In the genomic region with DNA sequence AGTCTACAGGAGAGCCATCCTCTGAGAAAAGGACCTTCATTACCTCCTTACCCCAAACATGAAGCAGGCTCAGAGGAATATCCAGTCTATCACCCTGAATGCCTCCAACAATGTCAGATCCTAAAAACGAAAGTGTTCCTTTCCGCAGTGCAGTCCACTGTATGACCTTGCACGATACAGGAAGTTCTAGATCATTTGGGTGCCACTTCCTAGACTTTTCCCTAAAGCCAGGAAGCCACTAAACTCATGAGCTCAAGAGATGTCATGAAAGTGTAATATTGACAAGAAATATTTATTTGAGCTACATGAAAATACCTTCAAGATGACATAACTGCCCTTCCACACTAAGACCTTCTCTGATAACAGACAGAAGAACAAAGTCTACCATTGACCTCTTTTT, we compare ENCODE assay signal across 31 mouse cellular contexts. TPM values are rescaled to one million over a fixed set of nuclear protein-coding genes. Genes with fewer than 3 reads are reported as not detected.
DNase-seq lines count a peak whose midpoint lies in the region; ATAC-seq and TF ChIP-seq lines count a peak whose summit lies in the region.
"Had no signal": no experiment of that assay in that cellular context is flagged by ENCODE, and none has a peak within 500 bp of the region (broad histone marks: within the 10 kb centered on the region; RNA-seq: fewer than 3 reads in every experiment).

No protein-coding gene starts in this region.

- TF ChIP-seq POLR2A in CH12.LX (IDR thresholded peaks at IDR 0.05; ENCODE audit: low read depth, low read length): no peak

- no peaks in the 10 kb centered on the region for H3K9me3 ChIP-seq in CH12.LX (replicated peaks; ENCODE audit: low read length)
- H3K9me3 ChIP-seq in midbrain, embryonic 11.5 days (ENCODE audit: control insufficient read depth, low read length): no peaks in the 10 kb centered on the region
- H3K9me3 ChIP-seq in embryonic facial prominence, embryonic 10.5 days: no peaks in the 10 kb centered on the region
- H3K9me3 ChIP-seq: forebrain, embryonic 10.5 days; forebrain, embryonic 13.5 days; G1E; hindbrain, embryonic 12.5 days; hindbrain, embryonic 15.5 days had no signal

- in situ Hi-C loops in CH12.LX (cut with MboI; ENCODE audit: low pct_ligation_motif_present, low pct_unique_long_range_greater_than_20kb, low sequenced_read_pairs): loop anchor here (5.0 to 25.0 kb wide), 4 partner anchors 249 to 564 kb away; a partner anchor contains a TSS

- H3K36me3 ChIP-seq in CH12.LX (replicated peaks in 1 of 2; ENCODE audit: control insufficient read depth in 1 of 2, insufficient read depth in 1 of 2, low read length in 1 of 2): no peaks in the 10 kb centered on the region
- H3K36me3 ChIP-seq in midbrain, embryonic 11.5 days (ENCODE audit: control insufficient read depth, insufficient read depth, low read length): no peaks in the 10 kb centered on the region
- no peaks in the 10 kb centered on the region for H3K36me3 ChIP-seq in embryonic facial prominence, embryonic 10.5 days (replicated peaks)
- H3K36me3 ChIP-seq: forebrain, embryonic 10.5 days; G1E; hindbrain, embryonic 12.5 days; hindbrain, embryonic 15.5 days had no signal

- peak overlapping the region; percentile 63 for H3K9ac ChIP-seq in CH12.LX (ENCODE audit: insufficient read depth, low read depth)
- H3K9ac ChIP-seq in midbrain, embryonic 11.5 days (ENCODE audit: low read length): no peak overlapping the region
- H3K9ac ChIP-seq: forebrain, embryonic 13.5 days; hindbrain, embryonic 12.5 days; hindbrain, embryonic 15.5 days had no signal

- peaks cover 2 to 23% of the 10 kb centered on the region in 2 experiments; a peak in 3 of 4 replicates for H3K4me1 ChIP-seq in CH12.LX (ENCODE audit: control insufficient read depth in 1 of 2, insufficient read depth in 2 of 2)
- no peaks in the 10 kb centered on the region for H3K4me1 ChIP-seq in midbrain, embryonic 11.5 days (ENCODE audit: control insufficient read depth, insufficient read depth, low read length)
- H3K4me1 ChIP-seq in embryonic facial prominence, embryonic 10.5 days: no peaks in the 10 kb centered on the region
- H3K4me1 ChIP-seq: forebrain, embryonic 10.5 days; forebrain, embryonic 13.5 days; hindbrain, embryonic 12.5 days; hindbrain, embryonic 15.5 days had no signal

- peak; percentile 54 for DNase-seq in CD4-positive helper T cell, adult 2 months (ENCODE audit: low read depth, low spot score)
- DNase-seq in CH12.LX (ENCODE audit: extremely low read depth): peak; percentile 6
- DNase-seq in midbrain, embryonic 11.5 days (ENCODE audit: low spot score, missing footprints): no peak
- no peak for DNase-seq in layer of hippocampus, adult 9-11 months
- no peak for DNase-seq in embryonic facial prominence, embryonic 10.5 days (ENCODE audit: low spot score)
- DNase-seq: cerebellum, adult 11 months; cerebellum, adult 8-10 months; cerebellum, postnatal 36 days had no signal

- no peak for TF ChIP-seq EP300 in CH12.LX (IDR thresholded peaks at IDR 0.05; ENCODE audit: low read length)

- no peaks in the 10 kb centered on the region for H3K79me2 ChIP-seq in CH12.LX (replicated peaks; ENCODE audit: control insufficient read depth, extremely low read depth, insufficient read depth, poor library complexity, severe bottlenecking)

- no peak overlapping the region for H3K27ac ChIP-seq in CH12.LX (ENCODE audit: insufficient read depth, low read depth)
- H3K27ac ChIP-seq in midbrain, embryonic 11.5 days (ENCODE audit: low read depth, low read length): no peak overlapping the region
- no peak overlapping the region for H3K27ac ChIP-seq in embryonic facial prominence, embryonic 10.5 days (replicated peaks)
- H3K27ac ChIP-seq: forebrain, embryonic 10.5 days; forebrain, embryonic 13.5 days; hindbrain, embryonic 12.5 days; hindbrain, embryonic 15.5 days had no signal

- 93% methylated on average over 3 of the region's 3 CpGs for WGBS in midbrain, embryonic 11.5 days
- WGBS in embryonic facial prominence, embryonic 10.5 days: 88% methylated on average over 3 of the region's 3 CpGs

- dilution Hi-C loops in CH12.LX (cut with MboI; ENCODE audit: extremely low pct_ligation_motif_present, extremely low pct_unique_long_range_greater_than_20kb, low sequenced_read_pairs): no loop called here

- H3K27me3 ChIP-seq in CH12.LX (replicated peaks): no peaks in the 10 kb centered on the region
- H3K27me3 ChIP-seq in midbrain, embryonic 11.5 days (ENCODE audit: control insufficient read depth, insufficient read depth, low read length): no peaks in the 10 kb centered on the region
- no peaks in the 10 kb centered on the region for H3K27me3 ChIP-seq in embryonic facial prominence, embryonic 10.5 days (replicated peaks; ENCODE audit: low read depth, poor library complexity, severe bottlenecking)
- H3K27me3 ChIP-seq: forebrain, embryonic 13.5 days; hindbrain, embryonic 12.5 days; hindbrain, embryonic 15.5 days; Patski had no signal

- peak; percentile 72 for ATAC-seq in inflammation-experienced regulatory T-cells, adult 6 months
- no peak for ATAC-seq in midbrain, embryonic 11.5 days (ENCODE audit: low FRiP score)
- ATAC-seq: forebrain, embryonic 13.5 days; forebrain, embryonic 16.5 days; intestine, embryonic 16.5 days had no signal

- no peak; the same call in 1 of the 2 replicates for TF ChIP-seq RAD21 in CH12.LX (IDR thresholded peaks at IDR 0.05; ENCODE audit: low read depth, low read length)

- peak overlapping the region; percentile 95 for H3K4me2 ChIP-seq in CH12.LX (ENCODE audit: insufficient read depth, low read depth, poor library complexity, severe bottlenecking)
- H3K4me2 ChIP-seq in midbrain, embryonic 11.5 days: no peak overlapping the region
- H3K4me2 ChIP-seq: forebrain, embryonic 13.5 days; heart, embryonic 11.5 days; hindbrain, embryonic 12.5 days; hindbrain, embryonic 15.5 days had no signal

- no peak for TF ChIP-seq CTCF in CH12.LX (conservative IDR thresholded peaks at IDR 0.05 in 1 of 2, IDR thresholded peaks at IDR 0.05 in 1 of 2; ENCODE audit: low read depth in 2 of 2, low read length in 2 of 2)

- peak overlapping the region; percentile 28 to 48 (median 46) for H3K4me3 ChIP-seq in CH12.LX (replicated peaks in 1 of 3; ENCODE audit: low read depth in 2 of 3, low read length in 2 of 3, poor library complexity in 1 of 3)
- H3K4me3 ChIP-seq in midbrain, embryonic 11.5 days (ENCODE audit: low read depth, low read length): no peak overlapping the region
- H3K4me3 ChIP-seq in embryonic facial prominence, embryonic 10.5 days: no peak overlapping the region
- H3K4me3 ChIP-seq: forebrain, embryonic 10.5 days; forebrain, embryonic 13.5 days; hindbrain, embryonic 12.5 days; hindbrain, embryonic 15.5 days had no signal

TF ChIP-seq in CH12.LX, 34 proteins besides CTCF, POLR2A, EP300 and RAD21:
- peak; percentile 55; the same call in 1 of the 2 replicates for TF ChIP-seq ELF1 (IDR thresholded peaks at IDR 0.05; ENCODE audit: low read depth, low read length)
- TF ChIP-seq SIN3A (IDR thresholded peaks at IDR 0.05; ENCODE audit: low read length): no peak
- no peak for TF ChIP-seq ZMIZ1 (IDR thresholded peaks at IDR 0.05; ENCODE audit: low read depth, low read length)
- TF ChIP-seq MEF2A (IDR thresholded peaks at IDR 0.05; ENCODE audit: borderline replicate concordance, low read depth, low read length): no peak
- no peak for TF ChIP-seq ETS1 (conservative IDR thresholded peaks at IDR 0.05; ENCODE audit: low read depth, low read length)
TF ChIP-seq in CH12.LX: peak in this region for 1.

RNA-seq across cellular contexts. Expression of a gene that starts 3.3 kb away (rescaled TPM):
- total RNA-seq in CH12.LX (2012; rRNA removed) (2.3 and 2.7 TPM in 2 replicates), CH12.LX (2014; rRNA removed) (3.3 and 5.4 TPM in 2 replicates)
- polyA plus RNA-seq in CH12.LX (2012; ENCODE audit: insufficient read length, low read depth): 2.7 and 2.8 TPM in 2 replicates
- polyA plus RNA-seq in inflammation-experienced regulatory T-cells, adult 6 months (2017; shearing (Covaris generic)): 10 to 100 TPM; 17.3 to 36.2 (median 20.1) TPM
- 2.8 and 4.5 TPM in 2 replicates for polyA plus RNA-seq in midbrain, embryonic 11.5 days (2014; fragmentation: Nextera tagmentation; extraction: Ambion mirVana)
- polyA plus RNA-seq in embryonic facial prominence, embryonic 10.5 days (2016; fragmentation: Nextera tagmentation; extraction: Ambion mirVana): 0.89 and 1.7 TPM in 2 replicates

RNA-seq across cellular contexts. Expression of a gene that starts 22.2 kb away (rescaled TPM):
- total RNA-seq in CH12.LX (2012; rRNA removed): 0.21 TPM in 2 replicates
- total RNA-seq in CH12.LX (2014; rRNA removed): 0.39 and 0.73 TPM in 2 replicates
- polyA plus RNA-seq in CH12.LX (2012; ENCODE audit: insufficient read length, low read depth): 0.18 and 0.53 TPM in 2 replicates
- polyA plus RNA-seq in inflammation-experienced regulatory T-cells, adult 6 months (2017; shearing (Covaris generic)): under 1 TPM in 1 of 3 experiments, not detected in 2; 0.26 TPM
- not detected in 2 replicates for polyA plus RNA-seq in midbrain, embryonic 11.5 days (2014; fragmentation: Nextera tagmentation; extraction: Ambion mirVana)
- not detected in 2 replicates for polyA plus RNA-seq in embryonic facial prominence, embryonic 10.5 days (2016; fragmentation: Nextera tagmentation; extraction: Ambion mirVana)
- total RNA-seq: adrenal gland, postnatal 14 days; heart, adult 8-10 months had no signal
- polyA plus RNA-seq: adrenal gland, adult 2 months; forebrain, embryonic 13.5 days; forebrain, embryonic 16.5 days; heart, embryonic 14.5 days; hindbrain, embryonic 12.5 days had no signal

RNA-seq across cellular contexts. Expression of a gene that starts 39.3 kb away (rescaled TPM):
- total RNA-seq in CH12.LX (2012; rRNA removed): 0.34 and 0.59 TPM in 2 replicates
- total RNA-seq in CH12.LX (2014; rRNA removed): 0.63 and 0.70 TPM in 2 replicates
- polyA plus RNA-seq in CH12.LX (2012; ENCODE audit: insufficient read length, low read depth): 0.51 and 0.91 TPM in 2 replicates
- not detected for polyA plus RNA-seq in inflammation-experienced regulatory T-cells, adult 6 months (2017; shearing (Covaris generic))
- polyA plus RNA-seq in midbrain, embryonic 11.5 days (2014; fragmentation: Nextera tagmentation; extraction: Ambion mirVana): 0.14 TPM in 1 of 2 replicates, not detected in the other
- polyA plus RNA-seq in embryonic facial prominence, embryonic 10.5 days (2016; fragmentation: Nextera tagmentation; extraction: Ambion mirVana): 0.21 and 0.31 TPM in 2 replicates
- total RNA-seq: adrenal gland, adult 2 months; adrenal gland, postnatal 14 days; G1E; gastrocnemius, adult 18-20 months; gastrocnemius, postnatal 14 days; gastrocnemius, postnatal 4 days; heart, adult 8-10 months; heart, postnatal 25 days had no signal
- polyA plus RNA-seq: adrenal gland, adult 2 months; cortical plate, adult 2 months; forebrain, embryonic 10.5 days; forebrain, embryonic 13.5 days; forebrain, embryonic 16.5 days; G1E; heart, embryonic 14.5 days; heart, postnatal 0 days; hindbrain, embryonic 12.5 days; hindbrain, embryonic 15.5 days had no signal

RNA-seq across cellular contexts. Expression of a gene that starts 59.0 kb away (rescaled TPM):
- total RNA-seq in CH12.LX (2012; rRNA removed) (2.6 and 2.7 TPM in 2 replicates), CH12.LX (2014; rRNA removed) (8.1 and 14.1 TPM in 2 replicates)
- polyA plus RNA-seq in CH12.LX (2012; ENCODE audit: insufficient read length, low read depth): 5.1 and 5.2 TPM in 2 replicates
- not detected for polyA plus RNA-seq in inflammation-experienced regulatory T-cells, adult 6 months (2017; shearing (Covaris generic))
- polyA plus RNA-seq in midbrain, embryonic 11.5 days (2014; fragmentation: Nextera tagmentation; extraction: Ambion mirVana): not detected in 2 replicates
- not detected in 2 replicates for polyA plus RNA-seq in embryonic facial prominence, embryonic 10.5 days (2016; fragmentation: Nextera tagmentation; extraction: Ambion mirVana)
- total RNA-seq: adrenal gland, postnatal 14 days; adrenal gland, postnatal 4 days; G1E; gastrocnemius, adult 18-20 months; gastrocnemius, postnatal 14 days; gastrocnemius, postnatal 4 days; heart, adult 8-10 months; heart, postnatal 25 days had no signal
- polyA plus RNA-seq: adrenal gland, adult 2 months; cortical plate, adult 2 months; embryonic facial prominence, embryonic 11.5 days; embryonic facial prominence, embryonic 14.5 days; forebrain, embryonic 10.5 days; forebrain, embryonic 13.5 days; forebrain, embryonic 16.5 days; G1E; heart, embryonic 11.5 days; heart, embryonic 14.5 days; heart, postnatal 0 days; hindbrain, embryonic 12.5 days; hindbrain, embryonic 15.5 days; intestine, embryonic 16.5 days; Patski had no signal

Comparison
In these comparisons a context has a peak if more than half of its experiments do, and no peak if none do; other contexts are left out.
1. DNase-seq: peak in CD4-positive helper T cell, adult 2 months (single experiment) and CH12.LX (single experiment); none in midbrain, embryonic 11.5 days (single experiment), layer of hippocampus, adult 9-11 months (single experiment) and embryonic facial prominence, embryonic 10.5 days (single experiment).
2. H3K4me3 ChIP-seq: peak in CH12.LX (3 of 3); none in midbrain, embryonic 11.5 days (single experiment) and embryonic facial prominence, embryonic 10.5 days (single experiment).